Mouse (Mus musculus) lung, postnatal 10 days (tissue): ENCODE measurements around the gene Polr2m.
"Not testable (repeated sequence)": the region's sequence is repeated elsewhere in the genome, so short reads cannot be mapped to it uniquely, and the experiment has no call there.

ENCODE experiments used
- DNase-seq: peaks from one replicate; pipeline ENCODE4 v3.0.0; 2021

Polr2m gene

DNA sequence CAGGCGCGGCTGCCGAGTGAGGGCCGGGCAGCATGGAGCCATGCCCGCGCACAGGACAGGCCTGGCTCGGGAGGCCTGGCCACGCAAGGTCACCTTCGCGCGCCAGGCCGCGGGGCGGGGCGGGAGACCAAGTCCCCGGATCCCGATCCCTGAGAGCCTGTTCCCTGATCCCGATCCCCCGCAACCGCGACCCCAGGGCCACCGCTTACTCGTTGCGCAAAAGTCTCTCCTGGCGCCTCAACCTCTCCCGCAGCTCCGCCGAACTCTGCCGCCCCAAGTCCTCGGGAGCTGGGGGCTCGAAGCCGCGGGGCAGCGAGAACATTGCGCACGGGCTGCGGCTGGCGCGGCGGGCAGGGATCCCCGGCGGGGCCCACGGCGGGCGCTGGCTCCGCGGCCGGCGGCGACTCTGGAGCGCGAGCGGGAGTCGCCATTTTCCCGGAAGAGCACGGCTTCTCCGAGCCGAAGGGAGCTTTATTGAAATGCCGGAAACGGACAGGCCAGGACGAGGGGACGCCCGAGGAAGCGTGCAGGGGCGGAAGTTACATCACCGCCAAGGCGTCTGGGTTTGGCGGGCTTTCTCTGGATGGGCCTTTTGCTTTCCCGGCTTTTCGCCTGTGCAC lies at the start of gene Polr2m:
Polr2m (minus strand) TSS at position 461 of the 620 bp plus-strand sequence.
- DNase-seq = peak; percentile 97

GRCm38 (mm10) chr9:71535036-71535435 lies 49.3 kb upstream of the Polr2m start:
- no peak for DNase-seq

GRCm38 (mm10) chr9:71529960-71530359 lies 44.2 kb upstream of the Polr2m start:
- DNase-seq = peak; percentile 15

GRCm38 (mm10) chr9:71527438-71527837 lies 41.7 kb upstream of the Polr2m start:
- no peak for DNase-seq

GRCm38 (mm10) chr9:71523901-71524300 lies 38.2 kb upstream of the Polr2m start:
- DNase-seq = no peak

DNA sequence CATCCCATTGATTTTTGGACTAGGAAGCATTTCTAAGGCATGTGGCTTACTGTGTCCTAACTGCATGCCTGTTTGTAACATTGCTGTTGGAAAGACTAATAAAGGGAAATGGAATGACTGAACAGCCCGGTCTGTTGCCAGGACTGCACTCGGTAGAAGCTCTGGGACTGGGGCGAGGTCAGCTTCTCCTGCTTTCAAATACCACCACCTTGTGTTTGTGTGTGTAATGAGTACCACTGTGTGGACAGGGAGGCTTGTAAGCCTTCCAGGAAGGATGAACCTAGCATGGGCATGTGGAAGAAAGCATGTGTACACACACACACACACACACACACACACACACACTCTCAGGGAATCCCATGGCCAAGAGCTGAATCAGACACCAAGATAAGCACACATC lies 34.1 kb upstream of the Polr2m start:
- DNase-seq = no peak

- no peak for DNase-seq
These were observed 31.8 kb upstream of the Polr2m start for GRCm38 (mm10) chr9:71517487-71517886.

DNA sequence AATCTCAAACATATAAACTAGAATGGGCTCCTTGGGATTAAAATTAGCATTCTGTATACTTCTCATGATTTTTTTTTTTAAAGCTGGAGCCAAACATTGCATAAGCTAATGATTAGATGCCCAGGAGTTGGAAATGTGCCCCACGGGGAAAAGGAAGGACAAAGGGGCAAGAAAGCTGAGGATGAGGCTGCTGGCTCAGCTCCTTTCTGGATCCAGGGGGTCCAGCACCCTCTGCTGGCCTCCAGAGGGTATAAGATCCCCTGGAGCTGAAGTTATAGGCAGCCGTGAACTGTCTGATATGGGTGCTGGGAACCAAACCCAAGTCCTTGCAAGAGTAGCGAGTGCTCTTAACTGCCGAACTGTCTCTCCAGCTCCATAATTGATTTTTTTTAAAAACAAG lies 30.1 kb upstream of the Polr2m start:
- no peak for DNase-seq

- DNase-seq = no peak
These were observed 27.8 kb upstream of the Polr2m start for GRCm38 (mm10) chr9:71513566-71513965.

GRCm38 (mm10) chr9:71512899-71513298 lies 27.2 kb upstream of the Polr2m start:
- no peak for DNase-seq

GRCm38 (mm10) chr9:71498391-71499182 lies 12.9 kb upstream of the Polr2m start:
- peak; percentile 21 for DNase-seq

GRCm38 (mm10) chr9:71496637-71497036 lies 10.9 kb upstream of the Polr2m start:
- no peak for DNase-seq

GRCm38 (mm10) chr9:71493771-71494170 lies 8.0 kb upstream of the Polr2m start:
- DNase-seq = no peak

DNA sequence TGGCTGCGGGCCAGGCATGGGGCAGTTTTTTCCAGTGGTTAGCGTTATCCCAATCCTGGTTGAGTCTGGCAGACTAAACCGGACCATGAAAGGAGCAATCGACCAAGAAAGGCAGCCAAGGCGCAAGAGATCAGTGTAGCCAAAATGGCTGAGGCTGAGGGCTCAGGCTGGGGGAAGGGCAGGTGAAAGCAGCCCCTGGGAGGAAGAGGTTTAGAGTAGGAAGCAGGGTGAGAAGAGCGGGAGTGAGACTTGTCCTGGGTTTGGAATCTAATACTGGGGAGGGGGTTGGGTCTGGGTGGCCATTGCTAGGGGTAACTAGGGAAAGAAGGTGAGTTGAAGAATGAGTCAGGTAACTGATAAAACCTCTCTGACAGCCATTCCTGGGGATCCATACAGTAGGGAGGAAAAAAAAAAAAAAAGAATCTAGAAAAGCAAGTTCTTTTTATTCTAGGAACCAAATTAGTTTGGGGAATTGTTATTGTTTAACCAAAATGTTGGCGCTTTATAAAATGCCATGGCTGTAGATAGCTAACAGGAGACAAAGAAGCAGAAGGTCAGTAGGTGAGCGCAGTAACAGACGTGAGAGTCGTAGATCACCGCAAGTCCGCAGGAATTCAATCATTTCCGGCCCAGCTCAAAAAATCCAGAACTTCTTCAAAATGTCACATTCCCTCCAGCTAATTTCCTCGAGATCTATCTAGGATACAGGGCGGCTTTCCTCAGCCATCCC lies 6.7 kb upstream of the Polr2m start:
- no peak for DNase-seq

- DNase-seq = no peak
These were observed 4.3 kb upstream of the Polr2m start for GRCm38 (mm10) chr9:71490076-71490475.

- no peak for DNase-seq
These were observed 392 bp upstream of the Polr2m start for GRCm38 (mm10) chr9:71486127-71486526.

DNA sequence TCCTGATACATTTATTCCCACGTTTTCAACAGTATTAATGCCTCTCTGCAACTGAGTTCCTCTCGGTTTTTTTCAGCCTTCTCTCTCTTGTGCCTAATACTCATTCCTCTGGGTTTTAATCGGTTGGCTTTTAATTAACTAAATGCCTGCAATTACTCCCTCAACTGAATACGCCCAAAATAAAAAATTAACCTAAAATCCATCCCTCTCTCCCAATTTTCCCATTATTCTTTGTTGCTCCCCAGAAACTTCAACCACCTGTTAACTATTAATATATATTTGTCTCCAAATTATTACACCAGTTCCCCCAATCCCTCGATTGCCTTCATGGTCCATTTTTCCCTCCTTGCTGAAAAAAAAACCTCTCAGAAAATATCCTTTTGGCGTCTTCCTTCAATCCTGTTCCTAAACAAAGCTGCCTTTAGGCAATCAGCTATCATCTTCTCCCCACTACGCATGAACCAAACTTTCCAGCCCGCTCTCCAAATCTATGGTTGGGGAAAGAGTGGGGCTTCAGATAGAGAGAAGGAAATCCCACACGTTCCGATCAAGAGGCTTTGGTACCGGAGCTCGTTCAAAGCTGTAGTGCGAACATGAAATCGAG lies 762 bp downstream of the Polr2m start:
- no peak for DNase-seq

- DNase-seq = not testable (repeated sequence)
These were observed 1.9 kb downstream of the Polr2m start for GRCm38 (mm10) chr9:71483872-71484271.

DNA sequence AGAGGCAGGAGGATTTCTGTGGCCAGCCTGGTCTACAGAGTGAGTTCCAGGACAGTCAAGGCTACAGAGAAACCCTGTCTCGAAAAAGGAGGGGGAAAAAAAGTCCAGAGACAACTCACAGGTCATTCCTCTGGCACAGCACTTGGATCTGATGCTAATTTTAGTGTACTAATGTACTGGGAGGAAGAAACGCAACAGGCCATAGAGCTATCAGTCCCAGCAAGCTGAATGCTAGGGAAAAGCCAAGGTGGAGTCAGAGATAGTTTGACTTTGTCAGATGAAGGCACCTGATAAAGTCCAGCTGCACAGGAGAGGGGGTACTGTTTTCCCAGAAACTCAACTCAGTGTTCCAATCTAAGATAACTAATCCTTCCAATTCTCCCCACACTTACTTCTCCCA lies 5.4 kb downstream of the Polr2m start:
- DNase-seq = no peak

GRCm38 (mm10) chr9:71479413-71479812 lies 6.3 kb downstream of the Polr2m start:
- DNase-seq = peak; percentile 24

- DNase-seq = no peak
These were observed 7.1 kb downstream of the Polr2m start for GRCm38 (mm10) chr9:71478596-71478995.

GRCm38 (mm10) chr9:71476601-71477000 lies 9.1 kb downstream of the Polr2m start:
- no peak for DNase-seq

DNA sequence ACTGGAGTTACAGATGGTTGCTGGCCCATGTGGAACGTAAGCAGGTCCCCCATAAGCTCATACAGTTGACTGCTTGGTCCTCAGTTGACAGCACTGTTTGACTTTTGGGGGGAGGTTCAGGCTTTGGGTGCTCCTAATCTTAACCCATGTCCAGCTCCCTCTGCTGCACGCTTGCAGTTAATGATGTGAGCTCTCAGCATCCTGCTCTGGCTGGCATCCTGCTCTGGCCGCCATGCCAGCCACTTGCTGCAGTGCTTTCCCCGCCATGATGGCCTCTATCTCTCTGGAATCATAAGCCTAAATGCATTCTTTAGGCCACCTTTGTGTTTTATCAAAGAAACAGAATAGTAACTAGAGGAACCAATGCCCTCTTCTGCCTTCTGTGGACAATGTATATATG lies 10.2 kb downstream of the Polr2m start:
- no peak for DNase-seq
